ENCODE assay signal across 1 mouse cellular context in genomic region chr11:22876680-22877330, GRCm38 (mm10).
TF ChIP-seq lines count a peak whose summit lies in the region.

No protein-coding gene starts in this region.

TF ChIP-seq in MEL, 35 proteins besides CTCF, POLR2A, EP300 and RAD21 (continued from another document):
- TF ChIP-seq POLR2AphosphoS5 (IDR thresholded peaks at IDR 0.05; ENCODE audit: borderline replicate concordance, low read depth, low read length) (no peak), NRF1 (IDR thresholded peaks at IDR 0.05; ENCODE audit: insufficient read depth, low read depth, low read length, poor library complexity, severe bottlenecking) (no peak), MYB (IDR thresholded peaks at IDR 0.05; ENCODE audit: low read depth, low read length) (no peak), POLR2AphosphoS2 (IDR thresholded peaks at IDR 0.05; ENCODE audit: low read length) (no peak), MYC (IDR thresholded peaks at IDR 0.05; ENCODE audit: low read depth, low read length) (no peak), ZKSCAN1 (IDR thresholded peaks at IDR 0.05; ENCODE audit: low read depth, low read length) (no peak), ETS1 (IDR thresholded peaks at IDR 0.05; ENCODE audit: low read depth, low read length) (0 out of 2 replicates have a peak, but pooled peaks have one; percentile 45), BHLHE40 (IDR thresholded peaks at IDR 0.05; ENCODE audit: borderline replicate concordance, low read depth, low read length) (no peak; the same call in 1 of the 2 replicates), MAX (IDR thresholded peaks at IDR 0.05; ENCODE audit: low read length) (no peak), JUND (IDR thresholded peaks at IDR 0.05; ENCODE audit: low read depth, low read length) (no peak), NELFE (IDR thresholded peaks at IDR 0.05; ENCODE audit: low read depth, low read length) (no peak), USF2 (IDR thresholded peaks at IDR 0.05; ENCODE audit: borderline replicate concordance in 1 of 2, insufficient read depth in 1 of 2, low read depth in 1 of 2, low read length in 2 of 2) (no peak), UBTF (IDR thresholded peaks at IDR 0.05; ENCODE audit: borderline replicate concordance, insufficient read depth, low read depth, low read length) (no peak), GATA1 (IDR thresholded peaks at IDR 0.05; ENCODE audit: low read depth, low read length) (peak; percentile 91), RCOR1 (IDR thresholded peaks at IDR 0.05; ENCODE audit: low read depth, low read length) (peak; percentile 90), CHD2 (IDR thresholded peaks at IDR 0.05; ENCODE audit: low read length) (no peak), HCFC1 (IDR thresholded peaks at IDR 0.05; ENCODE audit: low read depth, low read length) (0 out of 2 replicates have a peak, but pooled peaks have one; percentile 11), ZC3H11A (IDR thresholded peaks at IDR 0.05; ENCODE audit: low read depth, low read length) (no peak), MAZ (IDR thresholded peaks at IDR 0.05; ENCODE audit: low read depth, low read length) (no peak), TBP (IDR thresholded peaks at IDR 0.05; ENCODE audit: low read depth, low read length) (peak; percentile 84), GABPA (IDR thresholded peaks at IDR 0.05; ENCODE audit: low read depth, low read length) (no peak)
TF ChIP-seq in MEL: peak in this region for 9.
